Mouse (Mus musculus): Measurements from ENCODE around the gene Cep128.

Gene Cep128

GRCm38 (mm10) chr12:91305769-91306168 lies 78.4 kb downstream of the Cep128 start:
- DNase-seq = no peak

GRCm38 (mm10) chr12:91305038-91305437 lies 79.2 kb downstream of the Cep128 start:
- no peak for DNase-seq

- DNase-seq = no peak
Observed at GRCm38 (mm10) chr12:91298700-91299099, 85.5 kb downstream of the Cep128 start.

GRCm38 (mm10) chr12:91295870-91296269 lies 88.3 kb downstream of the Cep128 start:
- DNase-seq = no peak

- DNase-seq = no peak
Observed at GRCm38 (mm10) chr12:91295436-91295835, 88.8 kb downstream of the Cep128 start.

- no peak for DNase-seq
Observed at GRCm38 (mm10) chr12:91273936-91274335, 110.3 kb downstream of the Cep128 start.

- no peak for DNase-seq
Observed at GRCm38 (mm10) chr12:91269634-91270033, 114.6 kb downstream of the Cep128 start.

- no peak for DNase-seq
Observed at GRCm38 (mm10) chr12:91268974-91269373, 115.2 kb downstream of the Cep128 start.

- DNase-seq = no peak
Observed at GRCm38 (mm10) chr12:91266014-91266413, 118.2 kb downstream of the Cep128 start.

GRCm38 (mm10) chr12:91265462-91265861 lies 118.7 kb downstream of the Cep128 start:
- no peak for DNase-seq

- DNase-seq = no peak
Observed at GRCm38 (mm10) chr12:91264828-91265355, 119.3 kb downstream of the Cep128 start.

GRCm38 (mm10) chr12:91263705-91264104 lies 120.5 kb downstream of the Cep128 start:
- no peak for DNase-seq

GRCm38 (mm10) chr12:91262801-91263200 lies 121.4 kb downstream of the Cep128 start:
- no peak for DNase-seq

GRCm38 (mm10) chr12:91256334-91256733 lies 127.9 kb downstream of the Cep128 start:
- no peak for DNase-seq

- DNase-seq = no peak
Observed at GRCm38 (mm10) chr12:91254831-91255230, 129.4 kb downstream of the Cep128 start.

- DNase-seq = no peak
Observed at GRCm38 (mm10) chr12:91220609-91221008, 163.6 kb downstream of the Cep128 start.

- DNase-seq = no peak
Observed at GRCm38 (mm10) chr12:91205550-91205949, 178.7 kb downstream of the Cep128 start.

GRCm38 (mm10) chr12:91204330-91204729 lies 179.9 kb downstream of the Cep128 start:
- no peak for DNase-seq

- no peak for DNase-seq
Observed at GRCm38 (mm10) chr12:91202496-91202895, 181.7 kb downstream of the Cep128 start.

- DNase-seq = no peak
Observed at GRCm38 (mm10) chr12:91189111-91189510, 195.1 kb downstream of the Cep128 start.

GRCm38 (mm10) chr12:91185564-91185963 lies 198.6 kb downstream of the Cep128 start:
- DNase-seq = no peak

- no peak for DNase-seq
Observed at GRCm38 (mm10) chr12:91184616-91185015, 199.6 kb downstream of the Cep128 start.

GRCm38 (mm10) chr12:91183928-91184327 lies 200.3 kb downstream of the Cep128 start:
- no peak for DNase-seq

- no peak for DNase-seq
Observed at GRCm38 (mm10) chr12:91183304-91183855, 200.8 kb downstream of the Cep128 start.

All from kidney, postnatal 10 days (tissue).